Mouse (Mus musculus) liver, adult 2 months (tissue): ENCODE measurements around the gene Pik3c2g. TPM values are rescaled to one million over a fixed set of nuclear protein-coding genes. Genes with fewer than 3 reads are reported as not detected.

ENCODE experiments used
- DNase-seq: peaks from one replicate; pipeline ENCODE4 v3.0.0-alpha.2; 2011; ENCODE audit warnings: low read depth, low spot score; ENCODE audit errors: extremely low read depth
- H3K27ac ChIP-seq: fragments of 200-500 bp; replicated peaks from 2 replicates; pipeline ENCODE4 v1.5.1; 2012; ENCODE audit warnings: low read depth, mild to moderate bottlenecking, control low read depth, inconsistent platforms, low read length; ENCODE audit not compliant: insufficient read depth
- H3K27me3 ChIP-seq: fragments of 200-500 bp; 2 replicates; pipeline ENCODE4 v1.6.1; 2012; ENCODE audit warnings: mild to moderate bottlenecking, moderate library complexity, low read length, inconsistent platforms; ENCODE audit not compliant: control insufficient read depth, insufficient read depth
- H3K36me3 ChIP-seq: fragments of 200-500 bp; 2 replicates; pipeline ENCODE4 v1.6.1; 2012; ENCODE audit warnings: low read length, inconsistent platforms; ENCODE audit not compliant: control insufficient read depth, insufficient read depth
- H3K4me1 ChIP-seq: fragments of 200-500 bp; 2 replicates; pipeline ENCODE4 v1.6.1; 2011; ENCODE audit warnings: low read length; ENCODE audit not compliant: control insufficient read depth, insufficient read depth
- H3K4me3 ChIP-seq: fragments of 200-500 bp; 2 replicates; pipeline ENCODE4 v1.5.1; 2011; ENCODE audit warnings: low read depth, mild to moderate bottlenecking, control low read depth, low read length, moderate library complexity; ENCODE audit not compliant: insufficient read depth
- H3K79me2 ChIP-seq: fragments of 200-500 bp; 2 replicates; pipeline ENCODE4 v1.6.1; 2012; ENCODE audit warnings: inconsistent platforms, mild to moderate bottlenecking, low read length, moderate library complexity; ENCODE audit not compliant: control insufficient read depth, insufficient read depth
- H3K9ac ChIP-seq: fragments of 200-500 bp; 2 replicates; pipeline ENCODE4 v1.6.1; 2012; ENCODE audit warnings: low read depth, mild to moderate bottlenecking, control low read depth, inconsistent platforms, low read length
- CTCF ChIP-seq: fragments of 200-500 bp; IDR thresholded peaks from 2 replicates; pipeline ENCODE4 v1.5.1; 2011; ENCODE audit warnings: low read depth, low read length, control low read depth
- POLR2A ChIP-seq: fragments of 200-500 bp; IDR thresholded peaks from 2 replicates; pipeline ENCODE4 v1.6.1; 2011; ENCODE audit warnings: low read length, control low read depth; ENCODE audit not compliant: insufficient read depth; ENCODE audit errors: extremely low read depth
- WGBS: fragments of 180-500 bp; shearing (Covaris S2); methylation state at CpG from one replicate; pipeline ENCODE4 v1.1.7; 2018; 5-methylcytosine and 5-hydroxymethylcytosine counted together
- polyA plus RNA-seq: library from polyadenylated mRNA; depleted of rRNA; stranded (reverse); fragments of >200 nt; gene quantifications from 2 replicates; pipeline ENCODE4 v1.2.3, GENCODE M21; 2012
- total RNA-seq: library from RNA; depleted of rRNA; stranded (reverse); fragments of >200 nt; gene quantifications from 2 replicates; pipeline ENCODE4 v1.2.3, GENCODE M21; 2014

Pik3c2g gene
- total and polyA plus RNA-seq, 2 experiments, result 6.4 to 26.6 TPM

- DNase-seq, result no peak
- Histone ChIP-seq H3K4me3 (no peak overlapping the region), H3K27me3 (no peaks in the 10 kb centered on the region), H3K27ac (no peak overlapping the region), H3K9ac (no peak overlapping the region), H3K79me2 (no peaks in the 10 kb centered on the region), H3K4me1 (no peaks in the 10 kb centered on the region), H3K36me3 (peaks cover 13% of the 10 kb centered on the region; the same call in 1 of the 2 replicates)
- TF ChIP-seq CTCF (no peak), POLR2A (no peak)
- 86% methylated on average over 9 of the region's 9 CpGs for WGBS
These were observed 148.9 kb downstream of the Pik3c2g start for GRCm38 (mm10) chr6:139735708-139736626.

GRCm38 (mm10) chr6:139738350-139738749 lies 151.3 kb downstream of the Pik3c2g start:
- no peak for DNase-seq
- TF ChIP-seq POLR2A (no peak), CTCF (no peak)
- no peaks in the 10 kb centered on the region for H3K4me1 ChIP-seq
- no peak overlapping the region for H3K4me3 ChIP-seq
- H3K27ac ChIP-seq, result no peak overlapping the region
- no peaks in the 10 kb centered on the region for H3K27me3 ChIP-seq
- H3K36me3 ChIP-seq, result peaks cover 16% of the 10 kb centered on the region; the same call in 1 of the 2 replicates
- no peaks in the 10 kb centered on the region for H3K79me2 ChIP-seq
- no peak overlapping the region for H3K9ac ChIP-seq
- 80% methylated on average over 5 of the region's 5 CpGs for WGBS

- H3K27ac ChIP-seq, result no peak overlapping the region
- H3K4me3 ChIP-seq, result no peak overlapping the region
- no peaks in the 10 kb centered on the region for H3K4me1 ChIP-seq
- H3K79me2 ChIP-seq, result no peaks in the 10 kb centered on the region
- 91% methylated on average over 12 of the region's 12 CpGs for WGBS
- no peak overlapping the region for H3K9ac ChIP-seq
- peaks cover 23% of the 10 kb centered on the region for H3K36me3 ChIP-seq
- no peak for DNase-seq
- H3K27me3 ChIP-seq, result no peaks in the 10 kb centered on the region
- TF ChIP-seq CTCF (no peak), POLR2A (no peak)
These were observed 155.8 kb downstream of the Pik3c2g start for GRCm38 (mm10) chr6:139742693-139743432.

- TF ChIP-seq CTCF, result no peak
- no peak for TF ChIP-seq POLR2A
- Histone ChIP-seq H3K4me1 (no peaks in the 10 kb centered on the region), H3K79me2 (no peaks in the 10 kb centered on the region), H3K9ac (no peak overlapping the region), H3K27me3 (no peaks in the 10 kb centered on the region), H3K36me3 (peaks cover 23% of the 10 kb centered on the region), H3K27ac (no peak overlapping the region), H3K4me3 (no peak overlapping the region)
- WGBS, result 70% methylated on average over 7 of the region's 7 CpGs
- DNase-seq, result no peak
These were observed 159.9 kb downstream of the Pik3c2g start for GRCm38 (mm10) chr6:139746758-139747479.

GRCm38 (mm10) chr6:139748091-139748771 lies 161.2 kb downstream of the Pik3c2g start:
- Histone ChIP-seq H3K4me3 (no peak overlapping the region), H3K27me3 (no peaks in the 10 kb centered on the region), H3K79me2 (no peaks in the 10 kb centered on the region), H3K27ac (no peak overlapping the region), H3K9ac (no peak overlapping the region), H3K36me3 (peaks cover 18% of the 10 kb centered on the region), H3K4me1 (no peaks in the 10 kb centered on the region)
- no peak for TF ChIP-seq POLR2A
- no peak for TF ChIP-seq CTCF
- WGBS, result 92% methylated on average over 13 of the region's 13 CpGs
- DNase-seq, result no peak
